Mouse (Mus musculus) gastrocnemius, adult 18-20 months (tissue): Measurements from ENCODE around the gene Fam19a1. TPM values are rescaled to one million over a fixed set of nuclear protein-coding genes. Genes with fewer than 3 reads are reported as not detected.

ENCODE experiments used
- DNase-seq: peaks from one replicate; pipeline ENCODE4 v3.0.0; 2021; ENCODE audit warnings: low spot score
- total RNA-seq, 2 experiments: library from RNA; stranded (reverse); gene quantifications; 2 replicates each; pipeline ENCODE4 v1.2.3; 2021

Fam19a1 gene
- total RNA-seq, 2 experiments from 2014 or later = not detected

GRCm38 (mm10) chr6:96254815-96255214, 141.9 kb downstream of the Fam19a1 start:
- no peak for DNase-seq

GRCm38 (mm10) chr6:96258651-96259050, 145.7 kb downstream of the Fam19a1 start:
- DNase-seq = no peak

- no peak for DNase-seq
These were observed 153.5 kb downstream of the Fam19a1 start for GRCm38 (mm10) chr6:96266456-96266855.

GRCm38 (mm10) chr6:96268788-96269187, 155.8 kb downstream of the Fam19a1 start:
- no peak for DNase-seq

- no peak for DNase-seq
These were observed 157.5 kb downstream of the Fam19a1 start for GRCm38 (mm10) chr6:96270436-96270835.

GRCm38 (mm10) chr6:96283731-96284130, 170.8 kb downstream of the Fam19a1 start:
- no peak for DNase-seq

- DNase-seq = no peak
These were observed 171.6 kb downstream of the Fam19a1 start for GRCm38 (mm10) chr6:96284590-96284989.

GRCm38 (mm10) chr6:96286276-96286675, 173.3 kb downstream of the Fam19a1 start:
- no peak for DNase-seq

GRCm38 (mm10) chr6:96287377-96287776, 174.4 kb downstream of the Fam19a1 start:
- DNase-seq = no peak

- DNase-seq = no peak
These were observed 176.7 kb downstream of the Fam19a1 start for GRCm38 (mm10) chr6:96289672-96290071.

- no peak for DNase-seq
These were observed 234.5 kb downstream of the Fam19a1 start for GRCm38 (mm10) chr6:96347491-96347890.

GRCm38 (mm10) chr6:96349446-96350025, 236.6 kb downstream of the Fam19a1 start:
- no peak for DNase-seq

- DNase-seq = no peak
These were observed 256.6 kb downstream of the Fam19a1 start for GRCm38 (mm10) chr6:96369544-96369943.

GRCm38 (mm10) chr6:96372848-96373247, 259.9 kb downstream of the Fam19a1 start:
- no peak for DNase-seq

GRCm38 (mm10) chr6:96373274-96373673, 260.3 kb downstream of the Fam19a1 start:
- no peak for DNase-seq

GRCm38 (mm10) chr6:96376773-96377172, 263.8 kb downstream of the Fam19a1 start:
- DNase-seq = no peak

GRCm38 (mm10) chr6:96379229-96379628, 266.3 kb downstream of the Fam19a1 start:
- no peak for DNase-seq

- no peak for DNase-seq
These were observed 271.5 kb downstream of the Fam19a1 start for GRCm38 (mm10) chr6:96384441-96384840.

- DNase-seq = no peak
These were observed 305.9 kb downstream of the Fam19a1 start for GRCm38 (mm10) chr6:96418866-96419265.

GRCm38 (mm10) chr6:96419704-96420382, 306.9 kb downstream of the Fam19a1 start:
- no peak for DNase-seq

- no peak for DNase-seq
These were observed 307.6 kb downstream of the Fam19a1 start for GRCm38 (mm10) chr6:96420515-96420914.

- no peak for DNase-seq
These were observed 316.4 kb downstream of the Fam19a1 start for GRCm38 (mm10) chr6:96429390-96429789.

GRCm38 (mm10) chr6:96432397-96432796, 319.4 kb downstream of the Fam19a1 start:
- DNase-seq = no peak
